Mouse (Mus musculus): Measurements from ENCODE around the gene Tenm3. TPM values are rescaled to one million over a fixed set of nuclear protein-coding genes. Genes with fewer than 3 reads are reported as not detected.
A peak's percentile ranks its signal among the peaks of the same experiment; 100 is the strongest.

Gene Tenm3
- total RNA-seq, 2 experiments from 2014 or later: 62.2 to 70.6 TPM

DNA sequence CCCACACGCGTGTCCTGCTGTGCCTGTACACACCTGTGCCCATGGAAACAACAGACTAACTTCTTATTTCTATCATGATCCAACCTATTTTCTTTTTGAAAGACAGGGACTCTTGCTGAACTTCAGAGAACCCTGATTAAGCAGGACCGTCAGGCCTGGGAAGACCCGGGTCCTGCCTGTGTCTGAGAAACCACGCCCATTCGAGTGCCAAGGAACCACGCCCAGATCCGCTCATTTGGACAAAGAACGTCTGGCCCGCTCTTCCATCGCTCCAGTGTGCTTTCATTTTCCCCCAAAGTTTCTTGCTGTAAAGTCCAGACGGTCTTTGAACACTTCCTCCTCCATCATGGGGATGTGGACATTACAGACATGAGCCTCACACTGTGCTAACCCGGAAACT, 26.8 kb downstream of the Tenm3 start:
- intact Hi-C loops (cut with DNase I): no loop called here
- DNase-seq (ENCODE audit: low spot score in 2 of 2): no peak

DNA sequence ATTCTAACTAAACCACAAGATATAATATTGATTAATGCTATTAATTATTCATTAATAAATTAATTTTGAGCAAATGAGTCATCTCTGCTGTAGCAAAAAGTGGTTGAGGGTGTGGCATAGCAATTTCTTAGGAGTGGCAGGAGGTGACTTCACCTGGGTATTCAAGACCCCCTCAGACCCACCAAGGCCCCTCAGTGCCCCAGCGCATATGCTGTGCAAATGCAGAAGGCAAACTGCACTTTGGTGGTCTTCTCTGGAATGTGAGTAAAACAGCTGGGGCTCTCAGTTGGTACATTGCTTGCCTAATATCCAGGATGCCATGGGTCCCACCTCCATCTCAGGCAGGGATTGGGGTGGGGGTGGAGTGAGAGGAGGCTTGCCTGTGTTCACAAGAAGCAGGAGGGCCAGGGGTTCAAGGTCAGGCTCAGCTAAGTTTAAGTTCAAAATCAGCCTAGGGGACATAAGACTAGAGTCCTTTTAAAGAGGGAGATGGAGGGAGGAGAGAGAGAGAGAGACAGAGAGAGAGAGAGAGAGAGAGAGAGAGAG, 31.5 kb downstream of the Tenm3 start:
- intact Hi-C loops (cut with DNase I): no loop called here
- DNase-seq (ENCODE audit: low spot score in 2 of 2): no peak

DNA sequence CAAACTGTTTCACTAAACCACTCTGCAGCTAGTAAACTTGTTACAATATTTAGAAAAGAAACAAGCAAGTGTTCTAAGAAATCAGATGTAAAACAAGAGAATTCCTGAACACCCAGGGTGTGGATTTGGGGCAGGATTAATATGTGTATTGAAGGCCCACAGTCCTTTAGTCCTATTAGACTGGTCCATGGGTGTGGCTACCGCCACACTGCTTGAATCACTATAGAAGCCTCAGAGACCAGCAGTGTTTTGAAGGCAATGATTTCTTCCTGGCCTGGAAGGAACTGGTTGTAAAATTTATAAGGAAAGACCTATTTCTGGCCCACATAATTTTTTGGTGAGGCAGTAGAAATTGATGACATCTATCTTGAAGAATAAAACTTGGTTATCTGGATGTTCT, 33.1 kb downstream of the Tenm3 start:
- intact Hi-C loops (cut with DNase I): no loop called here
- no peak for DNase-seq (ENCODE audit: low spot score in 2 of 2)

DNA sequence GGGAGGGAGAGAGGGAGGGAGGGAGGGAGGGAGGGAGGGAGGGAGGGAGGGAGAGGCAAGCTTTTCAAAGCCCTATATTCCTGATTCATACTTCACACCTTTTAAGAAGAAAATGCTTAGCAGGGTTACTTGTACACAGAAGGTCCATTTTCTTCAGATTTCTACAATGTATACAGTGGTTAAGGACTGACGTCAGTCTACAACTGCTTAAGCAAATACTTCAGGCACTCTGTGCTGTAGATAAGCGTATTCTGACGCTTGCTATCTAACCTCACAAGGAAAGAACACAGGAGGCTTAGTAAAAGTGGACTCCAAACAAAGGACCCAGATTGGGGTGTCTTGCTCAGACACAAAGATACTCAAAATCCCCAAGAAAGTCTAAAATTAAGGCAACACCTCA, 34.6 kb downstream of the Tenm3 start:
- no peak for DNase-seq (ENCODE audit: low spot score in 2 of 2)
- intact Hi-C loops (cut with DNase I): no loop called here

DNA sequence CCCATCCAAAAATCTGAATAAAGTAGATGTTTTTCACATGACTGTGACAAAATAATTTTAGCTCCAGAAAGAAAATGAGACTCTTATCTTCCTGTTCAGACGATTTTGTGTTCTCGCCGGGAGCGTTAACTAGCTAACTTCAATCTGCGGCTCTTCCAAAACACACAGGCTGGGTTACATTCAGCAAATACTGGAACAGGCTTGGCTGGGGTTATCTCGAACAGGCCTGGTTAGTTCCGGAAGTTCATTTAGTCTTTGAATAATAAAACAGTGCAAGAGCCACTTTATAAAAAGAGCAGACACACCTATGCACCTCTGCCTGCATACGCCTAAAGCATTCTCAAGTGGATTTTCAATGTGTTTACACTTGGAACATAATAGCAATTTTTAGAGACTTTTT, 40.7 kb downstream of the Tenm3 start:
- DNase-seq (ENCODE audit: low spot score in 2 of 2): no peak
- intact Hi-C loops (cut with DNase I): no loop called here

DNA sequence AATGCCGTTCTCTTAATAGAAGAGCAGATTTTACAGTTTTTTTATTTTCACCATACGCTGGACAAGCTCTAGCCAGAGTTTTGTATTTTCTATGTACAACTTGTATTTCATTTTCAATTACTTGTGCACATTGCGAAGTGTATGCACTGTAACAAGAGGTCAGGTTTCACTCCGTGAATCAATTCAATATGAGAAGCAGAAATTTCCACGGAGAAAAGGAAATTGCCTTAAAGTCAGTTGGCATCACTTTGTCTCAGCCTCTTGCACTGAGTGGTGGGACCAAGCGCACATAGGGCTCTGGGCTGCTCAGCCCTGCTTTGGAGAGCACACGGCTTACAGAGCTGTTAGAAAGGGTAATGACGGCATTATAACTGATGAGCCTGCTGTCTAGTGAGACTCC, 41.5 kb downstream of the Tenm3 start:
- intact Hi-C loops (cut with DNase I): no loop called here

DNA sequence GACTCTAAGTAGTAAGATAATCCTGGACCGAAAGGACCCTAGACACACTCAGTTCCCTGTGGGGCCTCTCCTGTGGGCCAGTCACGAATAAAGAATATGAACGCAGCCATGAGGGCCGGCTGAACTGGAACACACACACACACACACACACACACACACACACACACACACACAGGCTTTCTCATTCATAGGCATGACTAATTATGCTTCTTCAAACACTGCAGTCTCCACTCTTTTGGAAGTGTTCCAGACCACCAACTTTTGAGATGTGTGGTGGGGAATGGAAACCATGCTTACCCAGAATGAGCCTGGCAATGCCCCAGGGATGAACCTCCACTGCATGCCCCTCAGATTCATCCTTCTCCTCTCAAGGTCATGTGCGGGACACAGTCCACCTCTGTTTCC, 45.8 kb downstream of the Tenm3 start:
- intact Hi-C loops (cut with DNase I): no loop called here
- DNase-seq (ENCODE audit: low spot score in 2 of 2): no peak

More for the DNA sequence above, 41.5 kb downstream of the Tenm3 start:
- no peak for DNase-seq (ENCODE audit: low spot score in 2 of 2)

DNA sequence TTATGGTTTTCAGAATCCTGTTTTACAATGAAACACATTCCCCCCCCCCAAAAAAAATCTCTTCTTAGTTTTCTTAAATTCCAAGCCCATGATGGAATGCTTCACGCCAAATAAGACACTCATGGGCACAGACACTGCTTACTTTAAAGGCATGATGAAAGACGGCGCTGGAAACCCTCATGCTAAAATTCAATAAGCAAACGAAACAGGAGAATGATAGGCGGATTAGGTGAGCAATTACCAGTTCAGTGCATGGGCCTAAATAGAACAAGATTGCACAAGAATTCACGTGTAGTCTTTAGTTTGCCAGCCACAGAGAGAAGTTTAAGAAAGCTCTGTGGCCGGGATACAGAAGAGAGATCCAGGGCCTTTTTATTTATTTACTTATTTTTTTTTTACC, 49.5 kb downstream of the Tenm3 start:
- intact Hi-C loops (cut with DNase I): no loop called here
- DNase-seq (ENCODE audit: low spot score in 2 of 2): no peak

DNA sequence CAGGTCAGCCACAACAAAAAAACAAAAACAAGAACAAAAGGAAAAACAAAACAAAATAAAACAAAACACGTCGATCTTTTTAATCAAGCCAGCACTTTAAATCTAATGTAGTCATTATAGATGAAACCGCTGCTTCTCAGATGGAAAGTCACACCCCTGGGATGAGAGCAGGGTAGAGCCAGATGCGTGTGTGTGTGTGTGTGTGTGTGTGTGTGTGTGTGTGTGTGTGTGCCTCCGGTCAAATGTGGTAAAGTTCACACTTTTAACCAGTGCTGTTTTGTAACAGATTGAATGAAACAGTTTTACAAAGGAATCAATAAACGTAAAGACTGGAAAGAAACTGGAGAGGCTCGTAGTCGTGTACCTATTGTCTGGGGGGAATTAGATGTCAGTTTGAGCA, 50.0 kb downstream of the Tenm3 start:
- no peak for DNase-seq (ENCODE audit: low spot score in 2 of 2)
- intact Hi-C loops (cut with DNase I): no loop called here

DNA sequence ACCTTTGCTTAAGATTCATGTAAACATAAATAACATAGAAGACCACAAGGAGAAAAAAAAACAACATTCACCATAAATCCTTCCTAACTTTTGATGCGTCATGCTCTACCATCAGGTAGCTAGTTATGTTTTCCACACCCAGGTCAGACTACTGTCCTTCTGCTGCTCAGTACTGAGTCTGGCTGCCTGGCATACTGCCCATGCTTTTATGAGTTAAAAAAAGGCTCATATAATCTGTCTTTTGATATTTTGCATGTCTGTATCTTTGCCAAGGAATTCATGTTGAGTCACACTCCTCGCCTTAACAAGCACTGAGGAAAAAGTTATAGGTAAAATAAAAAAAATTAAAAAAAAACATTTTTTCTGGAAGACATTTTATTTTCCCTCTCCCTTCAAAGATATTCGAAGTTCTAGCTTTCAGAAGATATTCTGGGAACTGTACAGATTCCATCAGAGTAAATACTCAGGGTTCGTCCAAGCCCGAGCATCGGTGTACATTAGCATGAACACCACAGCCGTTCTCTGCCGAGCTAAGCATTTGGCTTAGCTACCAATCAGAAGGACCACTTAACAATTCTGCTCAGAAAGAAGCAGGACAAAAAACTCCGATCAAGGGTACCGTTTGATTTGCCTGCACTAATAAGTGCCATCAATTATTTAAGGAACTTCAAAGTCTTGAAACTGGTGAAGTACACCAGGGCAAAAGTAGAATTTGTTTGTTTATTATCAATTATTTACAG, 51.0 kb downstream of the Tenm3 start:
- intact Hi-C loops (cut with DNase I): no loop called here
- peak in 1 of 2 experiments; percentile 19 for DNase-seq (ENCODE audit: low spot score in 2 of 2)

DNA sequence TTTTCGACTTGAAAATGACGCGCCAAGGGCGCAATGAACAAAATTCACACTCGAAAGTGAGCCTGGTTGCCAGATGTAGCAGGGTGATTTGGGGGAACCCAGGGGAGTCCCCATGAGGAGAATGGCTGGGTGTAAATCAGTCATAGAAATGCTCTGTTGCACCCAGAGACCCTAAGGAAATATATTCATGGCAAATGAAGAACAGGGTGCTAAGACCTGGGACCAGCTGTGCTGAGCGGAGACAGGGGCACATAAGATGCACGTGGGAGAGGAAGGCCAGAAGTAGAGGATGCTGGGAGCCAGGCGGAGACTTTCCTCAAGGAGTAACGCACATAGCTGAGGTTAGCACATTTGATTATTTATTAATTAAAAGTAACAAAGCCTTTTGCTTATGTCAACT, 60.4 kb downstream of the Tenm3 start:
- no peak for DNase-seq (ENCODE audit: low spot score in 2 of 2)
- intact Hi-C loops (cut with DNase I): no loop called here

DNA sequence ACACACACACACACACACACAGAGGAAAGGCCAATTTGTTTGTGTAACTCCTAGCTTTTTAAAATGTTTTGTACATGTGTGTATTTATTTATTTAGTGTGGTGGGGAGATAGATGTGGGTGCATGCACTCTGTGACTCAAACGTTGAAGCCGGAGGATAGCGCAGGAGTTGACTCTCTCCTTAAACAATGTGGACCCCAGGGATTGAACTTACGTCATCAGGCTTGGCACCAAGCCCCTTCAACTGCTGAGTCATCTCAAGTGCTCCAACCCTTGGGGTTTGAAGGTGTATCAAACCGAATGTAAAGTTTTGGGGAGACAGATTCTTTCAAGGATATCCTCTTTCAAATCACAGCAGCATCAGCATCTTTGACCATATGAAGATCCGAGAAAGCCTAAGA, 63.1 kb downstream of the Tenm3 start:
- intact Hi-C loops (cut with DNase I): no loop called here
- no peak for DNase-seq (ENCODE audit: low spot score in 2 of 2)

DNA sequence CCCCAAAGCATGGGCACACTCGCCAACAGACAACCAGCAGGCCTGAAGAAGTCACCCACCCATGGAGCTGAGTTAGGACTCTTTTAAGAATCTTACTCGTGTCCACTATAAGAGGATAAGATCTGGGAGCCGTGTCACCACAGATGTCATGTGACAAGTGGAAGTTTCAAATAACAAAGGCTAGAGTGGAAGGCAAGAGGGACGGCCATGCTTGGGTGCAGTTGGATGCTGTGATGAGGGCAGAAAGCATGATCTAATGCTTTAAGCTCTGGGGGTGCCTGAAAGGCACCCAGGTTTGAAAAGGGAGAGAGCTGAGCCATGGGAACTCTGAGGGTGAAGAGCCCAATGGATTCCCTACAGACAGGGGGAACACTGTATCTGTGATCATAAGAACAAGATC, 64.6 kb downstream of the Tenm3 start:
- DNase-seq (ENCODE audit: low spot score in 2 of 2): no peak
- intact Hi-C loops (cut with DNase I): no loop called here

DNA sequence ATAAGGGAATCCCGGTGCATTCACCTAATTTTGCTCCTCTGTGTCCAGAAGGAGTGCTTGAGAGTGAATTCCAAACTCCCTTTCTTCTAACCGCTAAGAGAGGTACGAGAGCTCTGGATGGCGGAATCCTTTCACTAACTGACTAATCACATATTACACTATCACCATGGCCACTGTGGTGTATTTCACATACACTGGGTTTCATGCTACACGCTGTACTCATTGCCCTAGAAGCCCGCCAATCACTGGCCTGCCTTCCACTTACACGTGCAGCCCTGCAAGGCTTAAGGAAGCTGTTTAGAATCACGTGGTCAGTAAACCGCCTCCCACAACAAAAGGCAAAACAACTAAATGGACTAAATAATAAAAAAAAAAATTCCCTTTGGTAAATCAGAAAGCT, 67.7 kb downstream of the Tenm3 start:
- no peak for DNase-seq (ENCODE audit: low spot score in 2 of 2)
- intact Hi-C loops (cut with DNase I): no loop called here

DNA sequence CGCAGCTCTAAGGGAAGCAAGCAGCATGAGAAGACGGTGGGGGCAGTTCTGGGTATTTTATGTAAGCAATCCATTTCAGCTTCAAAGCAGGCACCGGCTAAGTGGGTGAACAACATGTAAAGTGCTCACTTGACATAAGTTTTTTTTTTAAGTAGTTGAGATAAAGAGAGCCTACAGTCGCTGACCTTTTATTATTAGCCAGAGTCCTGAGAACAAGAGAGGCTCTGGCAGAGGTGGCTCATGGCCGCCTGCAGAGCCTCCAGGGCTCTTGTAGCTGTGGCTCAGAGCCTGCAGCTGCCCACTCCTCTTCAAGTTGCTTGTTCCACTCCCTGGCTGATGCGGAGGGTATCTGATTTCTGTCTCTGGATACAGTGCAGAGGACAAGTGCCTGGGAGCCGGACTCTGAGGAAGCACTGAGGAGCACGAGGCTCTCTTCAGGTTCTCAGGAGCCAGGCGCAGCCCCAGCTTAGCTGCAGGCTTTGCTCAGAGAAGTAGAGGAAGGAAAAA, 68.2 kb downstream of the Tenm3 start:
- DNase-seq (ENCODE audit: low spot score in 2 of 2): peak; percentile 8 to 45
- intact Hi-C loops (cut with DNase I): no loop called here

DNA sequence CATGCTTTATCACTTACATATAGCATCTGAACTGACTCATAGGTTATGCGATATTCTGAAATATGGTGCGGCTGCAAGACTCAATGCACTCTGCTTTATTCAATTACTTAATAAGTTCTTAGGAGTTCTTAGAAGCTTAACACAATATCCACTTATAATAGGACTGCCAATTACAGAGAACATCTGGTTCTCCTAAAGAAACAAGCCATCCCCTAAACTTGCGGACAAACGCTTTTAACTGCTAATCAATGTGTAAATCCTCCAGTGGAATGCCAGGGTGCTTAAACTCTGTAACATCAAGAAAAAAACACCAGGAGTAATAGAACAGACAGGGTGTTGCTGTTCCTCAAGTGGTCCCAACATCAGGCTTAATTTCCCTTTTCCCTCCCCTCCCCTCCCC, 68.9 kb downstream of the Tenm3 start:
- intact Hi-C loops (cut with DNase I): no loop called here
- DNase-seq (ENCODE audit: low spot score in 2 of 2): no peak

DNA sequence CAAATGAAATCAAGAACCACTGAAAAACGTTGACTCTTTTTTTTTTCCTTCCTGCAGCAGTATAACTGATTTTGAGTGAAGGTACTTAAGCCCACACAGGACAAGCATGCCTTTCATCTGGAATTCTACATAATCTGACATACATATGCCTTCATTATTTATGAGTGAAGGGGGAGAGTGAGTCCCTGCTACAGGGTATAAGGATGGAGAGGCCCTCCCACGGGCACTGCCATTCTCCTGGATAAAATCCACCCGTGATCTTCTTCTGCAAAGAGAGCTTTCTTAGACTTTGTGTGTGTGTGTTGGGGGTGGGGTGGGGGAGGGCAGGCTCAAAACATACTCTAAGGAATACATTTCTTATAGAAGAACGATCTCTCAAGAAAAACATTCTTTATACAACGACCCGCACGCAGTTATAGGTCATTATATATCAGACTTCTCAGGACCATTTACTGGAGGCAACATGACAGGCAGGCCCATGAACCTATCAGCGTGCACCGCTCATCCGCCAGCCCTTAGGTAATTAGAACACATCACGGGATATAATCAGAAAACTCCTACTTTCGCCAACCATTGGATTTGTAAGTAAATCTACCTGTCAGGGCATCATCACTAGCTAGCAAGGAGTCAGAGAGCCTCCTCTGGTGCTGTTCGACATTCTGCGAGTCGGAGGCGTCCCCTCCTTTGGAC, 77.1 kb downstream of the Tenm3 start:
- DNase-seq (ENCODE audit: low spot score in 2 of 2): no peak
- intact Hi-C loops (cut with DNase I): no loop called here

DNA sequence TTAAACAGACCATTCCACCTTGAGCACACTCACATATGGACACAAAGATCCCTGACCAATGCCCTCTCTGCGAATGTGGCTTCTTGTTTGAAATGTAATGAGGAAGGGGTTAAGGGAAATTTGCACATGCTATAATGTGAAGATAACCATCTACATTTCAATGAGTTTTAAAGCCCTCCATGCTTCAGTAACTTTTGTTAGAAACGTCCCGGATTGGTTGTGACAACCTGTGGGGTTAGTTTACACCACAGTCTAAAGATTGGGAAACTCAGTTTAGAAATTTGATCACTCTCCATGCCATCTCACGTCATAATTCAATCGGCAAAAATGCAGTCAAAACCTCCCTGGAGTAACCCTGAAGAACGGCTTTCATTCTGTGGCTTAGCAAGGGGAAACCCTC, 78.5 kb downstream of the Tenm3 start:
- intact Hi-C loops (cut with DNase I): no loop called here
- no peak for DNase-seq (ENCODE audit: low spot score in 2 of 2)

DNA sequence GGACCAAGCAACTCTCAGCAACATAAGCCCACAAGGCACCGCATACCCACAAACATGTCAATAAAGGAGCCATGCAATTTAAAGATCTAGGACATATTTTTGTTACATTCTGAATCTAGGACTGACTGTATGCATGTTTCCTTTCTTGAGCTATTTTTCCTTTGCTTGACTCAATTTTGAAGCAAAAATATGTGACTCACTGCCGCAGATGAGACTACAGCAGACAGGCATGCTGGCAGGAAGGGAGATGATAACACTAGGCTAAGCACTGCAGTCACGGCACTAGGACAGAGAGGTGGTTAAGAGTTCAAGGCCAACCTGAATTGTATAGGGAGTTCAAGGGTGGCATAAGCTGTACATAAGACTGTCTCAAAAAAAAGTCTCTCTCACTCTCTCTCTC, 79.7 kb downstream of the Tenm3 start:
- intact Hi-C loops (cut with DNase I): no loop called here
- peak in 1 of 2 experiments; percentile 66 for DNase-seq (ENCODE audit: low spot score in 2 of 2)

DNA sequence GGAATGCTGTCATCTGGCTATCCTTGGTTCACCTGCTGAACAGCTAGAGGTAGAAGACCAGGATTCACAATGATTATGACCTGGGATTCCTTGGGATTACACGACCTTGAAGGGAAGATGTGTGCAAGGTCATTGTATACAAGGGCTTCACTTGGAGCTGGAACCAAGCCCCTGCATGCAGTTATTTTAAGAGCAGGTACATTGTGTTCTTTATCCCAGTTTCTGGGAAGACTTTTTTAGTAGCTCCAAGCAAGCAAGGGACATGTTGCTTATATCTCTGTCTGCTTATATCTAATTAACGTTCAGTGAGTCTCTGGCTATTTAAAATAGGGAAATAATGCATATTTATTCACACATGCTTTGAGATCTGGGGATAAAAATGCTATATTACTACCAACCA, 86.9 kb downstream of the Tenm3 start:
- intact Hi-C loops (cut with DNase I): no loop called here
- DNase-seq (ENCODE audit: low spot score in 2 of 2): no peak

DNA sequence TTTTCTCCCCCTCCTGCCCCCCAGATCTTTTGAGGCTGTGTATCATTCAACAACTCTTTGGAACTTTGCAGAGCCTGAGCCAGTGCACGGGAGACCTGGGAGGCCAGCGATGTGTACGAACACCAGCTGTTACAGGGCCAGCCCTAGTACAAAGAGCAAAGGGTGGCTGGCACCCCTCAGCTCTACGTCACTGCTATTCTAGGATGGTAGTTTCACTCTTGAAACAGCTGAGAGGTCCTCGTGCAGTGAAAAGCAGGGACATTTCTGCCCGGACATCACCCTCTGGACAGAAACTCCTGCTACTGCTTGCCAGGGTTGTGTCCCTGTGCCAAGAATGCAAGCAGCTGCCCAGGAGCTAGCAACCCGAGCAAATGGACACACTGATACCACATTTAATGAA, 88.3 kb downstream of the Tenm3 start:
- intact Hi-C loops (cut with DNase I): no loop called here
- DNase-seq (ENCODE audit: low spot score in 2 of 2): no peak

All from left cerebral cortex, postnatal 25 days (tissue).